Mouse (Mus musculus) forebrain, embryonic 14.5 days (tissue): Measurements from ENCODE around the gene S100a2. TPM values are rescaled to one million over a fixed set of nuclear protein-coding genes. Genes with fewer than 3 reads are reported as not detected.

Source experiments
- ATAC-seq: fragments of 200-750 bp; cut with Nextera tagmentation; 2 replicates; pipeline ENCODE4 v1.8.0; 2017; ENCODE audit warnings: mild to moderate bottlenecking, moderate library complexity
- DNase-seq: peaks from one replicate; pipeline ENCODE4 v3.0.0-alpha.2; 2015; ENCODE audit warnings: low spot score
- H3K27ac ChIP-seq: fragments of 300-500 bp; sonication (generic); 2 replicates; pipeline ENCODE4 v1.5.1; 2014; ENCODE audit warnings: low read depth, mild to moderate bottlenecking, control low read depth, low read length, moderate library complexity
- H3K27me3 ChIP-seq: fragments of 300-500 bp; sonication (generic); replicated peaks from 2 replicates; pipeline ENCODE4 v1.6.1; 2014; ENCODE audit warnings: low read length, control low read depth, mixed read lengths; ENCODE audit not compliant: control insufficient read depth, insufficient read depth
- H3K36me3 ChIP-seq: fragments of 300-500 bp; sonication (generic); 2 replicates; pipeline ENCODE4 v1.6.1; 2014; ENCODE audit warnings: low read length, control low read depth; ENCODE audit not compliant: control insufficient read depth, insufficient read depth
- H3K4me1 ChIP-seq: fragments of 300-500 bp; sonication (generic); 2 replicates; pipeline ENCODE4 v1.6.1; 2014; ENCODE audit warnings: antibody characterized with exemption, low read length, control low read depth; ENCODE audit not compliant: control insufficient read depth, insufficient read depth
- H3K4me2 ChIP-seq: fragments of 300-500 bp; sonication (generic); 2 replicates; pipeline ENCODE4 v1.6.1; 2014; ENCODE audit warnings: mild to moderate bottlenecking, control low read depth, low read length
- H3K4me3 ChIP-seq: fragments of 300-500 bp; sonication (generic); 2 replicates; pipeline ENCODE4 v1.5.1; 2014; ENCODE audit warnings: low read depth, low read length, control low read depth
- H3K9ac ChIP-seq: fragments of 300-500 bp; sonication (generic); 2 replicates; pipeline ENCODE4 v1.6.1; 2014; ENCODE audit warnings: mild to moderate bottlenecking, low read length, control low read depth, moderate library complexity
- H3K9me3 ChIP-seq: fragments of 300-500 bp; sonication (generic); replicated peaks from 2 replicates; pipeline ENCODE4 v1.6.1; 2016; ENCODE audit warnings: low read length, control low read depth, mixed read lengths; ENCODE audit not compliant: control insufficient read depth
- WGBS: fragments of 180-500 bp; shearing (Covaris S2); extraction: QIAGEN DNeasy Blood & Tissue Kit; methylation state at CpG from one replicate; pipeline ENCODE4 v1.1.7; 2014; 5-methylcytosine and 5-hydroxymethylcytosine counted together
- polyA plus RNA-seq: library from polyadenylated mRNA; unstranded; fragments of >200 nt; fragmentation: Nextera tagmentation; extraction: Ambion mirVana; gene quantifications from 2 replicates; pipeline ENCODE4 v1.2.1, GENCODE M21; 2014

S100a2 gene
- polyA plus RNA-seq, 1 experiment from 2014 or later, result not detected

DNA sequence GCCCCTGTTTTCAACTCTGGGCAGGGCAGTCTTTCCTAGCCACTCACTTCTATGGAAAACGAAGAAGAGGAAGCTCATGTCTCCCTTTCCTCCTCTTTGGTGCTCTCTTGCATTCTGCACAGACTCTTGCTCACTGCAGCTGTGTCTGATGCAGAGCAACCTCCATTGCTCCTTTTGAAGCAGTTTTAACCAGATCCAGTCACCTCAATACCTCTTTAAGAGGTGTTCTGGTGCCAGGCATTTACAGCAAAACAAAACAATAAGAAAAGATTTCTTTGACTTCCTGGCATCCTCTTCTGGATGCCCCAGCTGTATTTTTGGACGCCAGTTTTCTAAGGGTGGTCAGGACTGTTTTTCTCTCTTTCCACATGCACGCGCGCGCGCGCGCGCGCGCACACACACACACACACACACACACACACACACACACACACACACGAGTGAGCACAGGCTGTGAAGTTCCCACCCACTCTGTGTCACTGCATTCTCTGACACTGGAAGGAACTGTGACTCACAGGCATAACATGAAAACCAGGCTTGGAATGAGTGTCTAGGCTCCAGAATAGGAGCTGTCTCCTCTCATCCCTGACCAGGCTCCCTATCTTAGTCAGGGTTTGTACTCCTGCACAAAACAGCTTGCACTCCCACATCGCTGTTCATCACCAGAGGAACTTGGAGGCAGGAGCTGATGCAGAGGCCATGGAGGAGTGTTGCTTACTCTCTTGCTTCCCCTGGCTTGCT lies 2.5 kb upstream of the S100a2 start:
- Histone ChIP-seq H3K36me3 (no peaks in the 10 kb centered on the region), H3K9me3 (no peaks in the 10 kb centered on the region), H3K27ac (no peak overlapping the region), H3K4me3 (no peak overlapping the region), H3K4me1 (no peaks in the 10 kb centered on the region), H3K27me3 (no peaks in the 10 kb centered on the region), H3K4me2 (no peak overlapping the region), H3K9ac (no peak overlapping the region)
- ATAC-seq (no peak), DNase-seq (no peak)
- WGBS, result 91% methylated on average over 14 of the region's 14 CpGs

DNA sequence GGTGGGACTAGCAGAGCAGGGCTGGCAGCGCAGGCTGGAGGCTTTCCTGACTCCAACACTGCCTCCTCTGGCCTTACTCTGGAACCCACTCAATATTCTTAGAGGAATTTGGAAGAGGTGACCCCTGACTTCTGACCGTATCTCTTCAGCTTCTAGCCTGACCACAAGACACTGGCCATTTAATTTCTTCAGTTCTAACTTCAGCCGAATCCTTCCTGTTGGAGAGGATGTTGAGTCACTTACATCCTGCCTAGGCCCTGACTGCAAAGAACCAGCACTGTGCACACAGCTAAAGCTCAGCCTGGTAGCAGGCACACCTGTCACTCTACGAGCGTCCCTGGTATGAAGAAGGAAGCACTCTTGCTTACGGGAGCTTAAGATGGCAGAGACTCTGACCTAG lies 657 bp upstream of the S100a2 start:
- Histone ChIP-seq H3K4me1 (no peaks in the 10 kb centered on the region), H3K36me3 (no peaks in the 10 kb centered on the region), H3K9ac (no peak overlapping the region), H3K27ac (no peak overlapping the region), H3K9me3 (no peaks in the 10 kb centered on the region), H3K27me3 (no peaks in the 10 kb centered on the region), H3K4me2 (no peak overlapping the region), H3K4me3 (no peak overlapping the region)
- DNase-seq (no peak), ATAC-seq (no peak)
- WGBS, result 88% methylated on average over 6 of the region's 6 CpGs

DNA sequence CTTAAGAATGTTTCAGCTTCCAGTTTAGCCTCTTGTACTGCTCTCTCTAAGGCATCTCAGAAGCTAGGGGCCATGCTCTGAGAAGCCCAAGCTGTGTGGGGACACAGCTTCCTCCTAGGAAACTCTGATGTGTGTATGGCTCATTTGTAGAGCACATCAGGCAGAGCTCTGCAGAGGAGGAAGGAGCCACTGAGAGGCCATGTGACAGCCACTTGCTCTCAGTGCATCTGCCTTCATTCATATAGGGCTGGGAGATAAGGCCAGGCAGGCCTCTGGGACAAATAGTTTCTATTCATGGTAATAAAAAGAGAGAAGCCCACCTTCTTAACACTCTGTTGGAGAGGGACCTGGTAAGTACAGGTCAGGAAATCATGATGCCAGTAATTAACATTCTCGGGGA lies 4.4 kb downstream of the S100a2 start:
- Histone ChIP-seq H3K36me3 (no peaks in the 10 kb centered on the region), H3K4me2 (no peak overlapping the region), H3K4me1 (no peaks in the 10 kb centered on the region), H3K27ac (no peak overlapping the region), H3K27me3 (no peaks in the 10 kb centered on the region), H3K4me3 (no peak overlapping the region), H3K9ac (no peak overlapping the region), H3K9me3 (no peaks in the 10 kb centered on the region)
- 88% methylated on average over 1 of the region's 1 CpGs for WGBS
- no peak for DNase-seq
- ATAC-seq, result no peak

DNA sequence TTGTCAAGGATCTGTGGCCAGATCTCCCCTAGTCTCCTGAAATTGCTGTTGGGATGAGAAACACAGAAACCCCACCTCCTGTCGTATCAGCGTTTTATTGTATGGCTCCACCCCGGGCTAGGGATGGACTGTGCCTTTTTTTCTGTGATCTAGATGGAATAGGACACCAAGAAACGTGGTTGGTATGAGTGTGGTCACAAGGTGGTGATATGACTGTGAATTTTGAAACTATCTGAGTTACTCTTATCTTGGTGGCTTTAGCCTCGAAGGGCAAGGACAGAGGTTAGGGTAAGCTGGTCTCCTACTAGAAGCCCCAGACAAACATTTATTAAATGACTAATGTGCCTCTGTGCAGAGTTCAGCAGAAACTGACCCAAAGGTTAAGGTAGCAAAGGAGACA lies 5.5 kb downstream of the S100a2 start:
- WGBS, result 80% methylated on average over 5 of the region's 5 CpGs
- Histone ChIP-seq H3K4me3 (no peak overlapping the region), H3K27ac (no peak overlapping the region), H3K9me3 (no peaks in the 10 kb centered on the region), H3K9ac (no peak overlapping the region), H3K36me3 (no peaks in the 10 kb centered on the region), H3K4me2 (no peak overlapping the region), H3K27me3 (no peaks in the 10 kb centered on the region), H3K4me1 (no peaks in the 10 kb centered on the region)
- ATAC-seq, result no peak
- no peak for DNase-seq

DNA sequence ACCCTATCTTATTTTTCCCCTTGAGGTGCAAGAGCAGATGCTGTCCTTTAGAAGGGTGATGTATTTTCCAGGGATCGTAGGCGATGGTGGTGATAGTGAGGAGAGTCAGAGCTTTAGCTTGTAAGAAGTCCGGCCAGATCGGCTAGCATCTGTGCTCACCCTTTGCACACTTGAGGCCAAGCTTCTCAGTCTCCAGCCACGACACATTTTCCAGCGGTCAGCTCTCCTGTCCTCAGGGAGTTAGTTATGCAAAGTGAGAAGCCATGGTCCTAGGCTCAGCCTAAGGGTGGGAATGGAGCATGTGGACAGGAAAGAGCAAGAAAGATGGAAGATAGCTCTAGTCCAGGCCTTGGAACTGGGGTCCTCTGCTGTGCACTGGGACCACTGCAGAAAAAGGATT lies 6.8 kb downstream of the S100a2 start:
- no peaks in the 10 kb centered on the region for H3K36me3 ChIP-seq
- no peak overlapping the region for H3K4me2 ChIP-seq
- no peak overlapping the region for H3K9ac ChIP-seq
- ATAC-seq (no peak), DNase-seq (no peak)
- H3K27ac ChIP-seq, result no peak overlapping the region
- no peaks in the 10 kb centered on the region for H3K27me3 ChIP-seq
- H3K9me3 ChIP-seq, result no peaks in the 10 kb centered on the region
- no peak overlapping the region for H3K4me3 ChIP-seq
- 94% methylated on average over 6 of the region's 6 CpGs for WGBS
- no peaks in the 10 kb centered on the region for H3K4me1 ChIP-seq

DNA sequence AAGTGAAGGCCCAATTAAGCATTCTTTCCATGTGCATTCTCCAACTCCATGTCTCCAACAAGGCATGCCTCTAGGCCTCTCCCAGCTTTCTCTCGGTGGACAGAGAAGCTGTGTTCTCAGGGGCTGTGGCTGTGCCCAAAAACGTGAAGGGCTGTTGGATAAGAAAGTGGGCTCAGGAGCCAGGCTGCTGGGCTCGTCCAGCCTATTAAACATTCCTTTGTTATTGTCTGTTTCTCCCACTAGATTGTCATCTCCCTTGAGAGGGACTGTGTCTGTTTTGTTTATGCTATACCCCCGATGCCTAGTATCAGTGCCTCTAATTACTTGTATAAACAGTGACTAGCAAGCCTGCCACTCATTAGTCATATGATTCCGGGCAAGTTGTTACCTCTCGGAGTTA lies 7.7 kb downstream of the S100a2 start:
- no peak overlapping the region for H3K4me2 ChIP-seq
- no peaks in the 10 kb centered on the region for H3K4me1 ChIP-seq
- H3K27me3 ChIP-seq, result no peaks in the 10 kb centered on the region
- 57% methylated on average over 6 of the region's 6 CpGs for WGBS
- H3K27ac ChIP-seq, result no peak overlapping the region
- H3K36me3 ChIP-seq, result no peaks in the 10 kb centered on the region
- DNase-seq (no peak), ATAC-seq (no peak)
- H3K4me3 ChIP-seq, result no peak overlapping the region
- H3K9ac ChIP-seq, result no peak overlapping the region
- no peaks in the 10 kb centered on the region for H3K9me3 ChIP-seq

DNA sequence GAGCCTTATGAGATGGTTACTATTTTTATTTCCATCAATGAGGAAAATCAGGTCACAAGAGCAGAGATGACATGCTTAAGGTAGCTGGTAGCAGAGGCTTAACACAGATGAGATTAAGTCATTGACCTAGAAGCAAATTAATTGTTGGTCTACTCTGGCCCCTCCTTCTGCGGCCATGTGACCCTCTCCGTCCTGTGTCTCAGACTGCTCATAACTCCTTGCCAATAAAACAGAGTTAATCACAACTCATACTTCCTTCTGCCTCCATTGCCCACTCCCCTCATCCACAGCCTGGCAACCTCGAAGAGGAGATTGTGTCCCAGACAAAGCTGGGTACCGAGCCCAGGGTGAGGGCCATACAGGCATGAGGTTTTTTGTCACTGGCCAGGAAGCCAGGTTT lies 8.2 kb downstream of the S100a2 start:
- Histone ChIP-seq H3K36me3 (no peaks in the 10 kb centered on the region), H3K4me2 (no peak overlapping the region), H3K4me3 (no peak overlapping the region), H3K9me3 (no peaks in the 10 kb centered on the region), H3K27ac (no peak overlapping the region), H3K4me1 (no peaks in the 10 kb centered on the region), H3K27me3 (no peaks in the 10 kb centered on the region), H3K9ac (no peak overlapping the region)
- 90% methylated on average over 4 of the region's 4 CpGs for WGBS
- ATAC-seq (no peak), DNase-seq (no peak)

DNA sequence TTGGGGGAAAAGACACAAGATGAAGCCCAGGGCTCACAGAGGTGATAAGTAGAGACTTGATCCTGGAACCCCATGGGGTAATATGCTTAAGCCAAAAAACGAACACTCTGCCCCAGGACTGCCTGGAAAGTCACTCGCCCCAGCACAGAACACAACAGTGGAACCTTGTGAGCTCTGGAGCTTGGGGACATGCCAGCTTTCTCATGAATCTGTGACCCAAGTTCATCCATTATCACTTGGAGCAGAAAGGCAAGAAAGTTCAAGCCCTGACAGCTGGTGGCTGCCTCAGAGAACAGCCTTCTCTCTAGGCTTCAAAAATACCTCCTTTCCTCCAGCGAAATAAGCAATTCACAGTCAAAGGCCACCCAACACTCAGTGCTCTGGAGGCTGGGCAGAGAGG lies 9.4 kb downstream of the S100a2 start:
- no peaks in the 10 kb centered on the region for H3K9me3 ChIP-seq
- H3K27me3 ChIP-seq, result no peaks in the 10 kb centered on the region
- 84% methylated on average over 3 of the region's 3 CpGs for WGBS
- no peak overlapping the region for H3K4me2 ChIP-seq
- peaks cover 5% of the 10 kb centered on the region for H3K4me1 ChIP-seq
- ATAC-seq (no peak), DNase-seq (no peak)
- no peak overlapping the region for H3K27ac ChIP-seq
- no peaks in the 10 kb centered on the region for H3K36me3 ChIP-seq
- H3K9ac ChIP-seq, result no peak overlapping the region
- H3K4me3 ChIP-seq, result no peak overlapping the region

DNA sequence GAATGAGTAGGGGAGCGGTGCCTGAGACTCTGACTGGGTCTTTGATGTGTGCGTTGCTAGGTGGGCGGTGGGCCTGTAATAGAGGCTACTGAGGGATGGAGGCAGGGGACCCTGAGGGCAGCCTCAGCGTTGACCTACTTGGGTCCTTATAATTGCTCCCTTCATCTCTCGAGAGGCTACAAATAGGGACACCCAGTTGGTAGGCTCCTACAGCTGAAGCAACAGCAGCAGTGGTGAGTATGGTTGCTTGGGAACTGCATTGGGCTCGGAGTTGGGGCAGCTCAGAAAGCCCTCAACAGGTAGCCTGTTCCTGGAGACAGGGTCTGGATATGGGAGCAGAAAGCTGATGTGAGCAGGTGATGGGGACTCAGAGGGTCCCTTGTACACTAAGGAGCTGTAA lies 10.0 kb downstream of the S100a2 start:
- Histone ChIP-seq H3K27me3 (no peaks in the 10 kb centered on the region), H3K4me3 (no peak overlapping the region), H3K9me3 (no peaks in the 10 kb centered on the region), H3K27ac (no peak overlapping the region), H3K4me1 (peaks cover 8% of the 10 kb centered on the region), H3K9ac (no peak overlapping the region), H3K36me3 (no peaks in the 10 kb centered on the region), H3K4me2 (no peak overlapping the region)
- ATAC-seq (no peak), DNase-seq (no peak)
- 87% methylated on average over 6 of the region's 6 CpGs for WGBS
